Mouse (Mus musculus): ENCODE data around the gene Olfr231.

DNA sequence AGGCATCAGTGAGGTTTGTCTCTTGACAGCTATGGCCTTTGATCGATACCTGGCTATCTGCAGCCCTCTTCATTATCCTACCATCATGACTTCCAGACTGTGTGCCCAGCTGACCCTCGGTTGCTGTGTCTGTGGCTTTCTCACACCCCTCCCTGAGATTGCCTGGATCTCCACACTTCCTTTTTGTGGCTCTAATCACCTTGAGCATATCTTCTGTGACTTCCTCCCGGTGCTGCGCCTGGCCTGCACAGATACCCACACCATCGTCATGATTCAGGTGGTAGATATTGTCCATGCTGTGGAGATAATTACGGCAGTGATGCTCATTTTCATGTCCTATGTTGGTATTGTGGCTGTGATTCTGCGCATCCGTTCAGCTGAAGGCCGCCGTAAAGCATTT is 38.1 kb upstream of the Olfr231 start:
- no peak for TF ChIP-seq POLR2A (IDR thresholded peaks at IDR 0.05; ENCODE audit: insufficient read depth, low read depth, low read length)
- no peak for TF ChIP-seq CTCF (IDR thresholded peaks at IDR 0.05)
- TF ChIP-seq EP300 (IDR thresholded peaks at IDR 0.05; ENCODE audit: insufficient read depth, low read depth, low read length): no peak

All from heart, adult 2 months (tissue).